Mouse (Mus musculus) neural tube, embryonic 11.5 days (tissue): ENCODE measurements around the gene Gm4969. TPM values are rescaled to one million over a fixed set of nuclear protein-coding genes. Genes with fewer than 3 reads are reported as not detected.

Experiments used
- ATAC-seq: fragments of 200-750 bp; cut with Nextera tagmentation; 2 replicates; pipeline ENCODE4 v1.8.0; 2017; ENCODE audit warnings: moderate number of reproducible peaks, mild to moderate bottlenecking, moderate TSS enrichment, moderate library complexity; ENCODE audit not compliant: insufficient read depth, low FRiP score, low TSS enrichment
- DNase-seq: peaks from one replicate; pipeline ENCODE4 v3.0.0-alpha.2; 2015; ENCODE audit warnings: low spot score
- H3K27ac ChIP-seq: fragments of 300-500 bp; sonication (generic); 2 replicates; pipeline ENCODE4 v1.5.1; 2014; ENCODE audit warnings: low read depth, mild to moderate bottlenecking, low read length
- H3K27me3 ChIP-seq: fragments of 300-500 bp; sonication (generic); 2 replicates; pipeline ENCODE4 v1.6.1; 2014; ENCODE audit warnings: mild to moderate bottlenecking, low read length, mixed read lengths; ENCODE audit not compliant: control insufficient read depth, insufficient read depth
- H3K36me3 ChIP-seq: fragments of 300-500 bp; sonication (generic); 2 replicates; pipeline ENCODE4 v1.6.1; 2014; ENCODE audit warnings: mild to moderate bottlenecking, low read length, moderate library complexity, mixed read lengths; ENCODE audit not compliant: control insufficient read depth, insufficient read depth
- H3K4me1 ChIP-seq: fragments of 300-500 bp; sonication (generic); 2 replicates; pipeline ENCODE4 v1.6.1; 2014; ENCODE audit warnings: low read length, mixed read lengths; ENCODE audit not compliant: control insufficient read depth, insufficient read depth
- H3K4me2 ChIP-seq: fragments of 300-500 bp; sonication (generic); 2 replicates; pipeline ENCODE4 v1.6.1; 2014; ENCODE audit warnings: low read depth, mild to moderate bottlenecking, moderate library complexity
- H3K4me3 ChIP-seq: fragments of 300-500 bp; sonication (generic); 2 replicates; pipeline ENCODE4 v1.5.1; 2014; ENCODE audit warnings: low read depth, low read length
- H3K9ac ChIP-seq: fragments of 300-500 bp; sonication (generic); 2 replicates; pipeline ENCODE4 v1.6.1; 2014; ENCODE audit warnings: mild to moderate bottlenecking, low read length
- H3K9me3 ChIP-seq: fragments of 300-500 bp; sonication (generic); 2 replicates; pipeline ENCODE4 v1.6.1; 2016; ENCODE audit warnings: low read length; ENCODE audit not compliant: control insufficient read depth
- WGBS: fragments of 180-500 bp; shearing (Covaris S2); extraction: QIAGEN DNeasy Blood & Tissue Kit; methylation state at CpG from one replicate; pipeline ENCODE4 v1.1.7; 2014; 5-methylcytosine and 5-hydroxymethylcytosine counted together
- polyA plus RNA-seq: library from polyadenylated mRNA; unstranded; fragments of >200 nt; fragmentation: Nextera tagmentation; extraction: Ambion mirVana; gene quantifications from 2 replicates; pipeline ENCODE4 v1.2.1, GENCODE M21; 2014

Gene Gm4969
- polyA plus RNA-seq, 1 experiment from 2014 or later, result 1.3 TPM

DNA sequence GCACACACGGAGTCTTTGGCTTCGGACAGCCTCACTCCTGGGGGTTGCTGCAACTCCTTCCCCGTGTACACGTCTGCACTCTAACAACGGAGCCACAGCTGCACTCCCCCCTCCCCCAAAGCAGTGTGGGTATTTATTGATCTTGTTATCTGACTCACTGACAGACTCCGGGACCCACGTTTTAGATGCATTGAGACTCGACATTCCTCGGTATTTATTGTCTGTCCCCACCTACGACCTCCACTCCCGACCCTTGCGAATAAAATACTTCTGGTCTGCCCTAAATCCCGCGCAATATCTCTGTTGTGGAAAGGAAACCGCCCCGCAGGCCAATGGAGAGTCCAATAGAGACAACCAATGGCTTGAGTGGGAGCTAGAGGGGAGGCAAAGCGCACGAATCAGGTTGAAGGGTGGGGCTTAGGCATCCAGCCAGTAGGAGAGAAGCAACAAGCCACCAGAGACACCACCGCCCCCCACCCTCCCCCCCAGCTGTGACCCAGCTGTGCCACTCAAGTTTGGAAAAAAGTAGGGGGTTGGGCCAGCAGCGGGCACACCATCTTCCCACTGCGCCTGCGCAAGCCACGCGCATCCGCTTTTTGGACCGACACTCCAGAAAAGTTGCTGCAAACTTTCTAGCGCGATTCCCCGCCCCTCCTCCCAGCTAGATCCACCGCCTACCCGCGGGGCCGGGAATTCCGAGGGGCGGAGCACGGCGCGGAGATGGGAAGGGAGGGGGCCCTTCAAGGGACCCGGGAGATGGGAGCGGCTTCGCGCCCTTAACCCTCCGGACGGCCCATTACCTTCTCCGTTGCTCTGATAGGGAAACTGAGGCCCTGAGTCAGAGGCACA lies 24.4 kb downstream of the Gm4969 start:
- WGBS, result under 1% methylated on average over 45 of the region's 45 CpGs
- ATAC-seq (peak; percentile 82), DNase-seq (peak; percentile 97)
- Histone ChIP-seq H3K27me3 (peaks cover 9% of the 10 kb centered on the region), H3K4me2 (peak overlapping the region; percentile 96), H3K4me1 (peaks cover 28% of the 10 kb centered on the region), H3K9ac (peak overlapping the region; percentile 83), H3K4me3 (peak overlapping the region; percentile 75), H3K9me3 (no peaks in the 10 kb centered on the region), H3K27ac (peak overlapping the region; percentile 91), H3K36me3 (0 out of 2 replicates have a peak, but pooled peaks cover 3% of the 10 kb centered on the region)

DNA sequence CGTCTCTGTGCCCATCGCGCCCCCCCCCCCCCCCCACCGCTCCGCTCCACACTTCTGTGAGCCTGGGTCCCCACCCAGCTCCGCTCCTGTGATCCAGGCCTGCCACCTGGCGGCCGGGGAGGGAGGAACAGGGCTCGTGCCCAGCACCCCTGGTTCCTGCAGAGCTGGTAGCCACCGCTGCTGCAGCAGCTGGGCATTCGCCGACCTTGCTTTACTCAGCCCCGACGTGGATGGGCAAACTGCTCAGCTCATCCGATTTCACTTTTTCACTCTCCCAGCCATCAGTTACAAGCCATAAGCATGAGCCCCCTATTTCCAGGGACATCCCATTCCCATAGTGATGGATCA lies 25.0 kb downstream of the Gm4969 start:
- peaks cover 3% of the 10 kb centered on the region; the same call in 1 of the 2 replicates for H3K36me3 ChIP-seq
- H3K9ac ChIP-seq, result peak overlapping the region; percentile 48
- peaks cover 28% of the 10 kb centered on the region for H3K4me1 ChIP-seq
- H3K4me3 ChIP-seq, result peak overlapping the region; percentile 75
- H3K9me3 ChIP-seq, result no peaks in the 10 kb centered on the region
- peaks cover 9% of the 10 kb centered on the region for H3K27me3 ChIP-seq
- WGBS, result 1% methylated on average over 12 of the region's 15 CpGs
- peak overlapping the region; percentile 96 for H3K4me2 ChIP-seq
- H3K27ac ChIP-seq, result peak overlapping the region; percentile 49; the same call in 1 of the 2 replicates
- ATAC-seq (peak; percentile 40), DNase-seq (peak; percentile 86)

DNA sequence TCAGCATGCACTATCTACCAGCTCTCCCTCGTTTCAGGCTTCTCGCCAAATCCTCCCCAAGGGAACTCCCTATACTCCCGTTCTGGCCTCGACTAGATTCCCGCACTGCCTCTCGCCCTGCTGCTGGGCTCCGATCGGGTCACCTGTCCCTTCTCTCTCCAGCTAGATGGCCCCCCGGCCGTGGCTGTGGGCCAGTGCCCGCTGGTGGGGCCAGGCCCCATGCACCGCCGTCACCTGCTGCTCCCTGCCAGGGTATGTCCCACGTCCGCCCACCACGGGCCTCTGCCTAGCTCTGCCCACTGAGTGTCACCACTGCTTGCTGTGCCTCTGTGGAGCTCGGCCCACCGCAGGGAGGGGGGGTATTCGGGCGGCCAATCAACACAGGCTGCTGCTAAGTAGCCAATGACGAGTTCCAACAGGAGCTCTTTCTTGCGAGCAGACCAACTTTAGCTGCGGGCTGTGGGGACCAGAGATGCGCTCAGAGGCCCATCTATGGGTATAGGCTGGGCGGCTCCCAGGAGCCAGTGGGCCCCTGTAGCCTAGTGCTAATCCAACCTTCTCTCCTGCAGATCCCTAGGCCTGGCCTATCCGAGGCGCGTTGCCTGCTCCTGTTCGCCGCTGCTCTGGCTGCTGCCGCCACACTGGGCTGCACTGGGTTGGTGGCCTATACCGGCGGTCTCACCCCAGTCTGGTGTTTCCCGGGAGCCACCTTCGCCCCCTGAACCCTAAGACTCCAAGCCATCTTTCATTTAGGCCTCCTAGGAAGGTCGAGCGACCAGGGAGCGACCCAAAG lies 25.6 kb downstream of the Gm4969 start:
- ATAC-seq, result peak; percentile 45
- Histone ChIP-seq H3K36me3 (peaks cover 3% of the 10 kb centered on the region; the same call in 1 of the 2 replicates), H3K4me1 (peaks cover 28% of the 10 kb centered on the region)

DNA sequence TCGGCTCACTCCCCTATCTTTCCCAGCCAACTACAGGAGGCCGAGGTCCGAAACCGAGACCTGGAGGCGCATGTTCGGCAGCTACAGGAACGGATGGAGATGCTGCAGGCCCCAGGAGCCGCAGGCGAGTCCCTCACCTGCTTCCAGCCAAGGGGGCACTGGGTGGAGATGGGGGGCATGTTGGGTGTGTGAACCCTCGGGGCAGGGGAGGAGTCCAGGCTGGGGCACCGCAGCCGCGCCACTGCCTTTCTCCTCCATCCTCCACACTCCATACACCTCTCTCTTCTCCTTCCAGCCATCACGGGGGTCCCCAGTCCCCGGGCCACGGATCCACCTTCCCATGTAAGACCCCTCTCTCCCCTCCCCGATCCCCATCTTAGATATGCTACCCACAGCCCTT lies 26.3 kb downstream of the Gm4969 start:
- no peak overlapping the region for H3K27ac ChIP-seq
- peaks cover 9% of the 10 kb centered on the region for H3K27me3 ChIP-seq
- ATAC-seq (no peak), DNase-seq (no peak)
- H3K4me3 ChIP-seq, result no peak overlapping the region
- peaks cover 28% of the 10 kb centered on the region for H3K4me1 ChIP-seq
- 21% methylated on average over 17 of the region's 17 CpGs for WGBS
- H3K9ac ChIP-seq, result no peak overlapping the region
- H3K9me3 ChIP-seq, result no peaks in the 10 kb centered on the region
- peaks cover 3% of the 10 kb centered on the region; the same call in 1 of the 2 replicates for H3K36me3 ChIP-seq
- H3K4me2 ChIP-seq, result peak overlapping the region; percentile 96

More for the DNA sequence above, 25.6 kb downstream of the Gm4969 start:
- 3% methylated on average over 36 of the region's 38 CpGs for WGBS
- Histone ChIP-seq H3K9ac (peak overlapping the region; percentile 48), H3K27me3 (peaks cover 9% of the 10 kb centered on the region), H3K4me2 (peak overlapping the region; percentile 96), H3K27ac (peak overlapping the region; percentile 49; the same call in 1 of the 2 replicates), H3K4me3 (peak overlapping the region; percentile 75), H3K9me3 (no peaks in the 10 kb centered on the region)
- peak; percentile 80 for DNase-seq

DNA sequence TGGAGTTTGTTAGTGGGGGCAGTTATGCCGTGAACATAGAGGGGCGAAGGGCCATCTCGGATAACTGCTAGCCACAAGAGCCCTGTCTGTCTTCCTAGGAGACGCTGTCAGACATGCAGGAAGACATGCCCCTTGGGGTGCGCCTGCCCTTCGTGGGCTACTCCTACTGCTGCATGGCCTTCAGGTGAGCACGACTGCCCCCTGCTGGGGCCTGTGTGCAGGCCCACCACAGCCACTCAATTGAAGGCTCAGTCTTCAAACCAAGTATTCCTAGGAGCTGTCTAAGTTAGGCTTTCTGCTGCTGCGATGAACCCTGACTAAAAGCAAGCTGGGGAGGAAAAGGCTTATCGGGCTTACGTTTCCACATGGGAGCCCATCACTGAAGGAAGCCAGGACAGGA lies 29.4 kb downstream of the Gm4969 start:
- peaks cover 3% of the 10 kb centered on the region; the same call in 1 of the 2 replicates for H3K36me3 ChIP-seq
- H3K9me3 ChIP-seq, result no peaks in the 10 kb centered on the region
- peaks cover 23% of the 10 kb centered on the region for H3K4me1 ChIP-seq
- no peak overlapping the region for H3K4me3 ChIP-seq
- H3K27ac ChIP-seq, result no peak overlapping the region
- 49% methylated on average over 10 of the region's 10 CpGs for WGBS
- ATAC-seq, result no peak
- H3K4me2 ChIP-seq, result no peak overlapping the region
- H3K27me3 ChIP-seq, result peaks cover 9% of the 10 kb centered on the region
- no peak overlapping the region for H3K9ac ChIP-seq
- peak; percentile 75 for DNase-seq

DNA sequence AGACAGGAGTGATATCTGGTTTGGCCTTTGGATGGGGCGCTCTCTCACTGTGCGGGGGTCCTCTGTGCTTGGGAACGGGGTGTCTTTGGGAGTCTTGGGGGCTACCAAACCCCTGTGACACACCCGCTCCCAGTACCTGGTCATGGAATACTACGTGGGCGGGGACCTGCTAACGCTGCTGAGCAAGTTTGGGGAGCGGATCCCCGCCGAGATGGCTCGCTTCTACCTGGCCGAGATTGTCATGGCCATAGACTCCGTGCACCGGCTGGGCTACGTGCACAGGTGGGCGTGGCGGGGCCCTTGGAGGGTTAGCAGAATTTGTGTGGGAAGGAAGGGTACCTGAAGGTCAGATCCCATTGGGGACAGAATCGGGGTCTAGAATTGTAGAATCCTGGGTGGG lies 31.4 kb downstream of the Gm4969 start:
- H3K4me2 ChIP-seq, result no peak overlapping the region
- peaks cover 11% of the 10 kb centered on the region for H3K4me1 ChIP-seq
- ATAC-seq, result no peak
- WGBS, result 57% methylated on average over 18 of the region's 18 CpGs
- no peak overlapping the region for H3K4me3 ChIP-seq
- H3K36me3 ChIP-seq, result peaks cover 12% of the 10 kb centered on the region
- DNase-seq, result no peak
- no peak overlapping the region for H3K9ac ChIP-seq
- H3K27ac ChIP-seq, result no peak overlapping the region
- H3K27me3 ChIP-seq, result peaks cover 9% of the 10 kb centered on the region
- H3K9me3 ChIP-seq, result no peaks in the 10 kb centered on the region

DNA sequence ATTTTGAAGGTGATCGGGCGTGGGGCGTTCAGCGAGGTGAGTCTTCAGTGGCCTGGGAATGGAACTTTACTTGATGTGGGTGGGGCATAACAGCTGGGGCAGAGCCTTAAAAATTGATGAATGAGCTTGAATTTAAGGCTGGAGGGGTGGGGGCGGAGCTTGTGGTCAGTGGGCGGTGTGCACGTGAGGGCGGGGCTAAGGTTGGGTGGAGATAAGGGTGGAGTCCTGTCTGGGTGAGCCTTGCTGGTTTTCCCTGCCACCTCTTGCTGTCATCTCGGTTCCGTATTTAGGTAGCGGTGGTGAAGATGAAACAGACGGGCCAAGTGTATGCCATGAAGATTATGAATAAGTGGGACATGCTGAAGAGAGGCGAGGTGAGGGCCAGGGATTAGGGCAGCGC lies 32.1 kb downstream of the Gm4969 start:
- H3K9ac ChIP-seq, result no peak overlapping the region
- DNase-seq, result peak; percentile 58
- H3K27ac ChIP-seq, result no peak overlapping the region

DNA sequence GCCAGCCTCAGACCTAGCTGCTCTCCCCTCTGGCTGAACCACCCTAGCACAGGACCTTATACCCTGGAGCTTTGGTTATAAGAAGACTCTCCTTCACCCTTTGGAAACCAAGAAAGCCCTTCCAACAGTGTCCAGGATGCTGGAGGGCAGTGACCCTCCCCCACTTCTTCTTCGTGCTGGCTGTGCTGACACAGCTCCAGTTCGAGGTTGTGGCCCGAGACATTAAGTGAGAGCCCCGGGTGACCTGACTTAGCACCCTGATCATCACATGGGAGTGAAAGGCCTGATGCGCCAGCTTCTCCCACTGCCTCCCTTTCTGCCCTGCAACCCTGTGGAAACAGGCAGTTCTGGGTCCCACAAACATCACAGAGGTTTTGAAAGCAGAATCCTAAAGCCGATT lies 32.7 kb downstream of the Gm4969 start:
- Histone ChIP-seq H3K27me3 (no peaks in the 10 kb centered on the region), H3K4me1 (peaks cover 11% of the 10 kb centered on the region), H3K4me3 (no peak overlapping the region), H3K27ac (no peak overlapping the region), H3K4me2 (no peak overlapping the region; the same call in 1 of the 2 replicates), H3K9ac (no peak overlapping the region), H3K36me3 (peaks cover 19% of the 10 kb centered on the region), H3K9me3 (no peaks in the 10 kb centered on the region)
- DNase-seq (no peak), ATAC-seq (no peak)
- WGBS, result 6% methylated on average over 6 of the region's 6 CpGs

More for the DNA sequence above, 32.1 kb downstream of the Gm4969 start:
- no peaks in the 10 kb centered on the region for H3K9me3 ChIP-seq
- peaks cover 17% of the 10 kb centered on the region for H3K36me3 ChIP-seq
- WGBS, result 9% methylated on average over 14 of the region's 14 CpGs
- H3K4me1 ChIP-seq, result peaks cover 11% of the 10 kb centered on the region
- no peak overlapping the region; the same call in 1 of the 2 replicates for H3K4me2 ChIP-seq
- peaks cover 4% of the 10 kb centered on the region; the same call in 1 of the 2 replicates for H3K27me3 ChIP-seq
- ATAC-seq, result no peak
- H3K4me3 ChIP-seq, result no peak overlapping the region
